Mouse (Mus musculus): ENCODE measurements at regions not wholly inside any gene's neighbourhood (a gene's known extent, or its start where the extent isn't known, plus 50 kb on each side); places are given as distances from the start of the nearest gene placed in this dataset.

DNA sequence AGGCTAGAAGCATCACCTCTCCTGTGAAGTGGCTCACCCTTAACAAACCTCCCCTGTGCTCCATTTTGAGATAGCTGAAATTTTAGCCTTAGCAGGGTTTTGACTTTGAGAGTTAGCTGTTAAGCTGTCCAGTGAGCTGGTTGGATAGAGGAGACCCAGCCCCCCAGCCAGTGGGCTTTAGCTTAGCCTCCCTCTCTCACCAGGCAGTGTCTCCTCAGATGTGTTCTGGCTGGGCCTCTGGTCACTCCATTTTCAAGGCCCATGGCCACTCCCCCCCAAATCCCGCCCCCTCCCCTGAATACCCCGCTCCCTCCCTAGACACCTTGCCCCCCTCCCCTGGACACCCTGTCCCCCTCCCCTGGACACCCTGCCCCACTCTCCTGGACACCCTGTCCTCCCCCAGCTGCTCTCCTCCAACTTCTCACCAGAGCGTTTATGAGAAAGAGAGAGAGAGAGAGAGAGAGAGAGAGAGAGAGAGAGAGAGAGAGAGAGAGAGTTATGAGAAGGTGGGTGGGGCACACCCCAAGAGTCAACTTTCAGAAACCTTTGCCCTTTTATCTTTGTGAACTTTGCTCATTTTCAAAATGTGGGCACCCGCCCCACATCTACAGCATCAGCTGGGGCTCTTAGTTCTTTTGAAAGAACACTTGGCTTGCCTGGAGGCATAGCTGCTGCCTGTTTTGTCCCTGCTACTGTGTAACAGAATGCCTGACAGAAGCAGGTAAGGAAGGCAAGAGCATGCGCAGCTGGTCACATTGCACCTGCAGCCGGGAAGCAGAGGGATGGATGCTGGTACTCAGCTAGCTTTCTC, 161.3 kb downstream of the Gadd45g start:
- TF ChIP-seq CTCF (IDR thresholded peaks at IDR 0.05; ENCODE audit: low read depth, low read length) (no peak), POLR2A (IDR thresholded peaks at IDR 0.05; ENCODE audit: extremely low read depth, insufficient read depth, low read length) (no peak)

Measured in liver, adult 2 months (tissue).